Mouse (Mus musculus) heart, postnatal 10 days (tissue): Measurements from ENCODE around the gene Sobp. TPM values are rescaled to one million over a fixed set of nuclear protein-coding genes. Genes with fewer than 3 reads are reported as not detected.

Experiments used
- DNase-seq, 2 experiments: peaks; one replicate each; pipeline ENCODE4 v3.0.0; 2021
- intact Hi-C: fragments of 180-260 bp; cut with DNase I; formaldehyde crosslinking; loops from one replicate; pipeline ENCODE4 v1.15.1; 2025
- total RNA-seq, 2 experiments: library from RNA; stranded (reverse); gene quantifications; 2 replicates each; pipeline ENCODE4 v1.2.3; 2021

The Sobp gene
- total RNA-seq, 2 experiments from 2014 or later = 12.0 to 15.4 TPM

- no peak for DNase-seq
- intact Hi-C loops = no loop called here
Measured at GRCm38 (mm10) chr10:43094537-43094936, 79.8 kb downstream of the Sobp start.

DNA sequence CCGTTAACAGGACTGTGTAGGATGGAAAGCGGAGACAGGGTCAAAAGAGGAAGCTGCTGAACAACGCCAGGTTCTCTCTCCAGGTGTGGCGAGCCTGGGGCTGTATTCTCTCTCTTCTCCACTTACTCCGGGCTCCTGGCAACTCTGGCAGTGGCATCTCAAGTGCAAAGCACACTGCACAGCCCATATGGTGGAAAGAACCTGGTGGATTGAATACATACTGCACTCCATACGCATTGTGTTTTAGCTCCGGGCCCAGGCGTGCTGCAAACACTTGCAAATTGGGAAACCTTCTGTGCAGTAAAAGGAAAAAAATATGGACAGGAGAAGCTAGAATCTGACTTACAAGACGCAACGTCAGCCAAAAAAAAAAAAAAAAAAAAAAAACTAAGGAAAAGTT, 80.9 kb downstream of the Sobp start:
- no peak for DNase-seq
- intact Hi-C loops = no loop called here

DNA sequence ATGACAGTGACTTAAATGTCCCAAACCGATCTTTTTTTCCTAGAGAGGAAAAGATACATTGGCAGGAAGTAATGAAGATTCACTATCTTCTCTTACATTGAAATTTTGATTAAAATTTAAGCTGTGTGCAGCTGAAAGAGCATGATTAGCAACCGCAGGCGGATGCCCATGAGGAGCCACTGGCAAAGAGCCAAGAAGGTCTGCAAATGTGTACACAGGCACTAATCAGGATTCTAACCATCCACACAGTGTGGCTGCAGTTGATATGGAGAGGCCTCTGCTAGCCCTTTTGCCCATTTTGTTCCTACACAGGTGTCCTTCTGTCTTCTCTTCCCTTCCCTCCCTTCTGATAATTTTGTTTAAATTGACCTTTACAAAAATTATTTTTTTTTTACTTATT, 84.3 kb downstream of the Sobp start:
- intact Hi-C loops = no loop called here
- DNase-seq = no peak

DNA sequence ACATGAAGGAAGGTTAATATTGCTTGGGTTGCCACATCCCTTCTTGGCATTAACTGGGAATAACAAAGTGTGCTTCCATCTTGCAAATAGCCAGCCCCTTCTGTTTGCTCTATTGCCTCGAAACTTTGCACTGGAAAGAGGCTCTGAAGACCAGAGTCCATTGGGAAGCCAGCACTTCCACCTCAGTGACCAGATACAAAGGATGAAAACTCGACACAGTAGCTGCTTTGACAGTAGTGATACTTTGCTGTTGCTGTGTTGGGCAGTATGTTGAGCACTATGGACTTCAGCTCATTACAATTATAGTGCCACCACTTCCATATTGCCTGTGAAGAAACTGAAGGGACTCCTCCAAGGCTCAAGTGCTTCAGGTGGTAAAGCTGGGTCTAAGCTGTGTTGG, 86.9 kb downstream of the Sobp start:
- intact Hi-C loops = no loop called here
- no peak for DNase-seq

- no peak for DNase-seq
- intact Hi-C loops = no loop called here
Measured at GRCm38 (mm10) chr10:43086888-43087287, 87.4 kb downstream of the Sobp start.

DNA sequence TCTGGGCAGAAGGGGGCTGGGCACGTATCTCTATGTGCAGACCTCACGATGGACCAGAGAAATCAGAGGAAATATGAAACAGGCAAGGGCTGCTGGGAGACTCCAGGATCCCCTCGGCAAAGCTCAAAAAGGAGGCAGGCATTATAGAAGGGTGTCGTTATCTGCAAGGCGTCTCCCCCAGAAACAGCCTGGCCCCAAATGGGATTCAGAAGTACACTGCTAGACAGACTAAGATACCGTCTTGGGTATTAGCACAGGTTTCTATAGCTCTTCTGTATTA, 90.3 kb downstream of the Sobp start:
- intact Hi-C loops = no loop called here
- no peak for DNase-seq

GRCm38 (mm10) chr10:43083288-43084086, 90.8 kb downstream of the Sobp start:
- intact Hi-C loops = no loop called here
- no peak for DNase-seq

DNA sequence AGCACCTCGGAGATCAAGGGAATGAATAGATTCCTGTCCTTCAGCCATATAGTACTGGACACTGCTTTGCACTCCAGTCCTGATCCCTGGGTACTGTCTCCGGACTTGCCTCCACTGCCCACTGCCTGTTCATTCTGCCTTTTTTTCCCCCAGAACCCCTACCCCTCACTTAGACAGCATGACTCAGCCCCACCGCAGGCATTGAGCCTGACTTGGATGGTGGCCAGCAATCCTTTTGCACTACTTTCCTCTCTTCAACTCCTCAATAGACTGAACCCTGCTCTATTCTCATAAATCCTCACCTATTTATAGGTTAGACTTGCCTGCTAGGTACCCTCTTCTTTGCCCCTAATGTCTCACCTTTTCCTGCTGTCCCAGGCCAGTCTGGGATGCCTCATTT, 93.0 kb downstream of the Sobp start:
- intact Hi-C loops = no loop called here
- DNase-seq = peak; percentile 21 to 29

- intact Hi-C loops = no loop called here
- no peak for DNase-seq
Measured at GRCm38 (mm10) chr10:43075535-43076152, 98.7 kb downstream of the Sobp start.

DNA sequence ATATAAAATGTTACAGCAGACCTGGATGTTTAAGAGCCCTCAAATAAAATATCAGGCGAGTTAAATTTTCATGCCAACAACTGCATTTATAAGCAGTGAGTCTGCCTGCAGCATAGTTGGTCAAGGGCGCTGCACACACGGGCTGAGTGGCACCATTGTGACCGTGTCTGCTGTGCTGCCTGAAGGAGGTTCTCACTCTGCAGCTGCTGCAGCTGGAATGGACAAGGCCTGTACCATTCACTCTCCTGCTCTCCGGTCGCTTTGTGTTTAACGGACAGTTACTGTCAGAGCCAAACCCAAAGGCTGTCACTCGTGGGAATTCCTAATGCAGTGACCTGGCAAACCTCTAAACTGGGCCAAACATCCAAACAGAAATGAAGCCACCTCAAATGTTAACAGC, 101.0 kb downstream of the Sobp start:
- no peak for DNase-seq
- intact Hi-C loops = loop anchor here (5.0 kb wide), 1 partner anchor 66 kb away; no protein-coding TSS in a partner anchor

DNA sequence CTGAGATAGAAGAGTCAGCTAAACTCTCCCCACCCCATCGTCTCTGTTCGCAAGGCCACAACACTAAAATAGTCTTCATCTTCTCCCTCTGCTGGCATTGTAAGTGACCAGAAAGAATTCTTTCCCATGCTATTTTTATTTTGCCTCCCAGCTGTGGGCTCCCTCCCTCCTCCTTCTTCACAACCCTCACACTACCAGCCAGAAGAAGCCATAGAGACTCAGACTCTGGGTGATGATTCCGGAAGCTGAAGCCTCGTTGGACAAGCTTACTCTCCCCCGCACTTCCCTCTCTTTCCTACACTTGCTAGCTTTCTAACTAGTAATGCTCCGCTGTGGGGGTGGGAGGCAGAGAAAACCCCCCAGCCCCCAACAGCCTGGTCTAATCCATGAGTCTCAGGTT, 103.4 kb downstream of the Sobp start:
- DNase-seq = no peak
- intact Hi-C loops = loop anchor here (5.0 kb wide), 1 partner anchor 64 kb away; no protein-coding TSS in a partner anchor

- intact Hi-C loops = no loop called here
- no peak for DNase-seq
Measured at GRCm38 (mm10) chr10:43065331-43065730, 109.0 kb downstream of the Sobp start.

GRCm38 (mm10) chr10:43061519-43062105, 112.7 kb downstream of the Sobp start:
- DNase-seq = no peak
- intact Hi-C loops = no loop called here

GRCm38 (mm10) chr10:43055405-43055804, 118.9 kb downstream of the Sobp start:
- no peak for DNase-seq
- intact Hi-C loops = no loop called here

DNA sequence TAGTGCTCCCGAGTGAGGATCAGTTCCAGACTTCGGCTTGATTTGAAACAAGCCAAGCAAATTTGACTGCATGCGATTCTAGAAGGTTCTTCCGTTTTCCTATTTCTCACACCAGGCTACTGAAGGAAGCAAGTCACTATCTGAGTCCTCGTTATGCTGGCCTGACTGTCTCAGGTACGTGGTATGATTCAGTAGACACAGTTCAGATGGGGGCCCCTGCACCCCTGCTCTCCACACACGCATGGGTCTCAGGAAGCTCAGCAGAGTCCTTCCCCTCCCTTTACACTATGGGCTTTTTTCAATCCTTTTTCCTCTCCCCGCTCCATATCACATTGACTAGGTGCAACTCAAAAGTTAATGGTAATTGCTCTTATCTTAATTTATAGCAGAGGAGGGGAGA, 119.6 kb downstream of the Sobp start:
- intact Hi-C loops = no loop called here
- no peak for DNase-seq

GRCm38 (mm10) chr10:43053861-43054560, 120.3 kb downstream of the Sobp start:
- DNase-seq = no peak
- intact Hi-C loops = no loop called here

- intact Hi-C loops = no loop called here
- DNase-seq = peak in 1 of 2 experiments; percentile 55
Measured at GRCm38 (mm10) chr10:43052462-43052861, 121.9 kb downstream of the Sobp start.

GRCm38 (mm10) chr10:43047804-43048348, 126.5 kb downstream of the Sobp start:
- intact Hi-C loops = no loop called here
- peak; percentile 43 to 53 for DNase-seq

- peak; percentile 64 for DNase-seq
- intact Hi-C loops = no loop called here
Measured at GRCm38 (mm10) chr10:43043351-43044209, 130.8 kb downstream of the Sobp start.

GRCm38 (mm10) chr10:43042591-43043327, 131.6 kb downstream of the Sobp start:
- no peak for DNase-seq
- intact Hi-C loops = no loop called here
